Mouse (Mus musculus) bone marrow macrophage, adult 2 months (primary cell): Measurements from ENCODE around the gene Bcl2l15. TPM values are rescaled to one million over a fixed set of nuclear protein-coding genes. Genes with fewer than 3 reads are reported as not detected.

Source experiments
- H3K27ac ChIP-seq: 2 replicates; pipeline ENCODE4 v1.5.1; 2012; ENCODE audit warnings: low read depth, low read length; ENCODE audit not compliant: insufficient read depth
- H3K4me1 ChIP-seq: 2 replicates; pipeline ENCODE4 v1.6.1; 2012; ENCODE audit warnings: low read length; ENCODE audit not compliant: control insufficient read depth, insufficient read depth
- H3K4me3 ChIP-seq: 2 replicates; pipeline ENCODE4 v1.5.1; 2012; ENCODE audit warnings: mild to moderate bottlenecking, low read length, moderate library complexity; ENCODE audit not compliant: insufficient read depth
- CTCF ChIP-seq: IDR thresholded peaks from 2 replicates; pipeline ENCODE4 v1.5.1; 2012; ENCODE audit warnings: low read depth, mild to moderate bottlenecking, low read length, moderate library complexity
- POLR2A ChIP-seq: IDR thresholded peaks from 2 replicates; pipeline ENCODE4 v1.6.1; 2012; ENCODE audit warnings: mild to moderate bottlenecking, low read depth, low read length, borderline replicate concordance
- polyA plus RNA-seq: library from polyadenylated mRNA; stranded (reverse); fragments of >200 nt; gene quantifications from 2 replicates; pipeline ENCODE4 v1.2.4, GENCODE M21; 2012; ENCODE audit not compliant: missing spikeins, insufficient read depth, insufficient read length

The Bcl2l15 gene
- polyA plus RNA-seq, 1 experiment = not detected

- Histone ChIP-seq H3K4me3 (no peak overlapping the region), H3K27ac (no peak overlapping the region), H3K4me1 (peaks cover 20% of the 10 kb centered on the region)
- TF ChIP-seq CTCF (no peak), POLR2A (no peak)
These were observed 19.1 kb downstream of the Bcl2l15 start for GRCm38 (mm10) chr3:103851481-103851880.

GRCm38 (mm10) chr3:103851882-103852281, 19.5 kb downstream of the Bcl2l15 start:
- no peak for TF ChIP-seq POLR2A
- no peak for TF ChIP-seq CTCF
- Histone ChIP-seq H3K27ac (no peak overlapping the region), H3K4me3 (no peak overlapping the region), H3K4me1 (peaks cover 20% of the 10 kb centered on the region)

- Histone ChIP-seq H3K27ac (no peak overlapping the region), H3K4me3 (no peak overlapping the region), H3K4me1 (peaks cover 28% of the 10 kb centered on the region)
- TF ChIP-seq CTCF (no peak), POLR2A (no peak)
These were observed 20.3 kb downstream of the Bcl2l15 start for GRCm38 (mm10) chr3:103852565-103853299.

GRCm38 (mm10) chr3:103853804-103854203, 21.4 kb downstream of the Bcl2l15 start:
- H3K4me1 ChIP-seq = peaks cover 32% of the 10 kb centered on the region
- TF ChIP-seq CTCF (no peak), POLR2A (no peak)
- H3K27ac ChIP-seq = no peak overlapping the region
- no peak overlapping the region for H3K4me3 ChIP-seq

- Histone ChIP-seq H3K4me3 (no peak overlapping the region), H3K27ac (peak overlapping the region; percentile 77), H3K4me1 (peaks cover 34% of the 10 kb centered on the region)
- TF ChIP-seq POLR2A = no peak
- no peak for TF ChIP-seq CTCF
These were observed 24.8 kb downstream of the Bcl2l15 start for GRCm38 (mm10) chr3:103857036-103857805.

- Histone ChIP-seq H3K27ac (peak overlapping the region; percentile 77), H3K4me3 (no peak overlapping the region; the same call in 1 of the 2 replicates), H3K4me1 (peaks cover 36% of the 10 kb centered on the region)
- TF ChIP-seq CTCF (no peak), POLR2A (no peak)
These were observed 25.7 kb downstream of the Bcl2l15 start for GRCm38 (mm10) chr3:103857977-103858563.

- TF ChIP-seq CTCF (no peak), POLR2A (no peak)
- peaks cover 39% of the 10 kb centered on the region for H3K4me1 ChIP-seq
- H3K4me3 ChIP-seq = peak within 1 kb of the TSS; percentile 64
- H3K27ac ChIP-seq = peak within 1 kb of the TSS; percentile 97
These were observed 26.7 kb downstream of the Bcl2l15 start, which contains the start of gene Ptpn22 for GRCm38 (mm10) chr3:103858881-103859801. TSS of gene Ptpn22 (plus strand) at chr3:103859795.

- peak overlapping the region; percentile 64 for H3K4me3 ChIP-seq
- TF ChIP-seq POLR2A (no peak), CTCF (no peak)
- peak overlapping the region; percentile 97 for H3K27ac ChIP-seq
- H3K4me1 ChIP-seq = peaks cover 39% of the 10 kb centered on the region
These were observed 27.5 kb downstream of the Bcl2l15 start for GRCm38 (mm10) chr3:103859851-103860391.
